12 mouse cellular contexts compared by ENCODE assay signal in genomic region chr5:121720888-121721585, GRCm38 (mm10). TPM values are rescaled to one million over a fixed set of nuclear protein-coding genes. Genes with fewer than 3 reads are reported as not detected.
DNase-seq lines count a peak whose midpoint lies in the region; ATAC-seq and TF ChIP-seq lines count a peak whose summit lies in the region.
"Had no signal": no experiment of that assay in that cellular context is flagged by ENCODE, and none has a peak within 500 bp of the region (broad histone marks: within the 10 kb centered on the region; RNA-seq: fewer than 3 reads in every experiment).

No protein-coding gene starts in this region.

- TF ChIP-seq POLR2A in MEL (IDR thresholded peaks at IDR 0.05; ENCODE audit: control insufficient read depth in 1 of 2, insufficient read depth in 1 of 2, low read depth in 1 of 2, low read length in 2 of 2, poor library complexity in 1 of 2): no peak

- H3K9ac ChIP-seq in hindbrain, postnatal 0 days (replicated peaks; ENCODE audit: low read length): no peak overlapping the region
- H3K9ac ChIP-seq in hindbrain, embryonic 11.5 days (ENCODE audit: low read depth, low read length): no peak overlapping the region
- no peak overlapping the region for H3K9ac ChIP-seq in lung, embryonic 14.5 days
- H3K9ac ChIP-seq in MEL (ENCODE audit: control insufficient read depth, low read depth, low read length, poor library complexity, severe bottlenecking): no peak overlapping the region
- H3K9ac ChIP-seq: forebrain, embryonic 15.5 days had no signal

- H3K36me3 ChIP-seq in hindbrain, postnatal 0 days (ENCODE audit: insufficient read depth, low read length): no peaks in the 10 kb centered on the region; the same call in 1 of the 2 replicates
- H3K36me3 ChIP-seq in hindbrain, embryonic 11.5 days (ENCODE audit: control insufficient read depth, insufficient read depth, low read length): no peaks in the 10 kb centered on the region
- H3K36me3 ChIP-seq in lung, embryonic 14.5 days (ENCODE audit: insufficient read depth): peaks cover 8% of the 10 kb centered on the region; the same call in 1 of the 2 replicates
- H3K36me3 ChIP-seq in MEL (ENCODE audit: control insufficient read depth in 1 of 2, insufficient read depth in 2 of 2, low read length in 2 of 2): peaks cover 0 to 5% of the 10 kb centered on the region in 2 experiments; a peak in 3 of 4 replicates
- H3K36me3 ChIP-seq: forebrain, embryonic 15.5 days had no signal

- no peak overlapping the region for H3K4me3 ChIP-seq in hindbrain, postnatal 0 days (ENCODE audit: low read length)
- no peak overlapping the region for H3K4me3 ChIP-seq in hindbrain, embryonic 11.5 days (ENCODE audit: low read depth, low read length)
- no peak overlapping the region for H3K4me3 ChIP-seq in lung, embryonic 14.5 days (ENCODE audit: low read depth, low read length)
- no peak overlapping the region for H3K4me3 ChIP-seq in MEL (ENCODE audit: control insufficient read depth in 1 of 2, insufficient read depth in 1 of 2, low read depth in 2 of 2, low read length in 2 of 2)
- H3K4me3 ChIP-seq: forebrain, embryonic 15.5 days; hindbrain, embryonic 10.5 days had no signal

- H3K27me3 ChIP-seq in hindbrain, postnatal 0 days (ENCODE audit: insufficient read depth, low read length): no peaks in the 10 kb centered on the region
- H3K27me3 ChIP-seq in hindbrain, embryonic 11.5 days (ENCODE audit: control insufficient read depth, insufficient read depth, low read length): no peaks in the 10 kb centered on the region
- H3K27me3 ChIP-seq in lung, embryonic 14.5 days (ENCODE audit: insufficient read depth, low read length): no peaks in the 10 kb centered on the region
- H3K27me3 ChIP-seq in MEL (ENCODE audit: control insufficient read depth in 1 of 2, insufficient read depth in 2 of 2, low read length in 2 of 2): no peaks in the 10 kb centered on the region
- H3K27me3 ChIP-seq: forebrain, embryonic 15.5 days had no signal

- peak; percentile 42 for TF ChIP-seq RAD21 in MEL (IDR thresholded peaks at IDR 0.05; ENCODE audit: low read depth, low read length)

- no peaks in the 10 kb centered on the region for H3K9me3 ChIP-seq in hindbrain, postnatal 0 days (ENCODE audit: low read length)
- H3K9me3 ChIP-seq in hindbrain, embryonic 11.5 days (ENCODE audit: control insufficient read depth, low read length): no peaks in the 10 kb centered on the region
- no peaks in the 10 kb centered on the region for H3K9me3 ChIP-seq in lung, embryonic 14.5 days (ENCODE audit: low read depth, low read length)
- H3K9me3 ChIP-seq in MEL (replicated peaks; ENCODE audit: insufficient read depth, low read length): no peaks in the 10 kb centered on the region
- H3K9me3 ChIP-seq: forebrain, embryonic 15.5 days; G1E; hindbrain, embryonic 10.5 days had no signal

- H3K79me2 ChIP-seq in MEL (ENCODE audit: control insufficient read depth, insufficient read depth, low read length, poor library complexity): peaks cover 66% of the 10 kb centered on the region

- H3K4me2 ChIP-seq in hindbrain, postnatal 0 days (ENCODE audit: low read depth, low read length): no peak overlapping the region
- no peak overlapping the region for H3K4me2 ChIP-seq in hindbrain, embryonic 11.5 days (replicated peaks; ENCODE audit: low read depth, low read length)
- H3K4me2 ChIP-seq in lung, embryonic 14.5 days: no peak overlapping the region
- H3K4me2 ChIP-seq: forebrain, embryonic 15.5 days had no signal

- TF ChIP-seq CTCF in hindbrain, postnatal 0 days (IDR thresholded peaks at IDR 0.05; ENCODE audit: low read depth): peak; percentile 34
- TF ChIP-seq CTCF in lung, embryonic 14.5 days (IDR thresholded peaks at IDR 0.05; ENCODE audit: low read depth): peak; percentile 40; the same call in 1 of the 2 replicates
- TF ChIP-seq CTCF in MEL (IDR thresholded peaks at IDR 0.05 in 2 of 3, conservative IDR thresholded peaks at IDR 0.05 in 1 of 3; ENCODE audit: control insufficient read depth in 1 of 3, insufficient read depth in 1 of 3, low read depth in 2 of 3, low read length in 3 of 3, poor library complexity in 1 of 3, severe bottlenecking in 1 of 3): peak; percentile 31 to 58 (median 48); a peak in 5 of 6 replicates

- WGBS in hindbrain, postnatal 0 days: 76% methylated on average over 5 of the region's 5 CpGs
- WGBS in hindbrain, embryonic 11.5 days: 94% methylated on average over 5 of the region's 5 CpGs
- WGBS in lung, embryonic 14.5 days: 88% methylated on average over 5 of the region's 5 CpGs

- peaks cover 5% of the 10 kb centered on the region; the same call in 1 of the 2 replicates for H3K4me1 ChIP-seq in hindbrain, postnatal 0 days (ENCODE audit: insufficient read depth, low read length)
- H3K4me1 ChIP-seq in hindbrain, embryonic 11.5 days (replicated peaks; ENCODE audit: control insufficient read depth, insufficient read depth, low read length): no peaks in the 10 kb centered on the region
- no peaks in the 10 kb centered on the region; the same call in 1 of the 2 replicates for H3K4me1 ChIP-seq in lung, embryonic 14.5 days (ENCODE audit: insufficient read depth)
- H3K4me1 ChIP-seq in MEL (ENCODE audit: control insufficient read depth in 1 of 2, insufficient read depth in 2 of 2, low read length in 2 of 2): peaks cover 0 to 9% of the 10 kb centered on the region in 2 experiments; a peak in 2 of 4 replicates

- no peak for ATAC-seq in hindbrain, postnatal 0 days
- no peak for ATAC-seq in hindbrain, embryonic 11.5 days (ENCODE audit: low FRiP score)
- no peak for ATAC-seq in lung, embryonic 14.5 days (ENCODE audit: insufficient read depth)
- ATAC-seq in erythroblast, adult 5-6 weeks (replicated peaks; ENCODE audit: low FRiP score, poor library complexity, severe bottlenecking): peak; percentile 76
- ATAC-seq: forebrain, embryonic 15.5 days had no signal

- no peak overlapping the region for H3K27ac ChIP-seq in hindbrain, postnatal 0 days
- no peak overlapping the region for H3K27ac ChIP-seq in hindbrain, embryonic 11.5 days (ENCODE audit: low read depth, low read length)
- no peak overlapping the region for H3K27ac ChIP-seq in lung, embryonic 14.5 days (ENCODE audit: low read depth)
- no peak overlapping the region for H3K27ac ChIP-seq in MEL (ENCODE audit: control insufficient read depth, low read depth, low read length)
- H3K27ac ChIP-seq: forebrain, embryonic 15.5 days; hindbrain, embryonic 10.5 days had no signal

- TF ChIP-seq EP300 in MEL (IDR thresholded peaks at IDR 0.05; ENCODE audit: low read depth in 1 of 2, low read length in 2 of 2): no peak

- no peak for DNase-seq in hindbrain, postnatal 0 days (ENCODE audit: low spot score)
- DNase-seq in hindbrain, embryonic 11.5 days (ENCODE audit: low spot score): no peak
- DNase-seq in lung, embryonic 14.5 days: no peak
- DNase-seq in lung, postnatal 14 days: no peak
- peak; percentile 65 for DNase-seq in MEL (ENCODE audit: low read depth, low spot score)
- no peak for DNase-seq in spleen, postnatal 36 days (ENCODE audit: low spot score in 2 of 2)
- no peak for DNase-seq in cerebellum, adult 11 months
- DNase-seq: heart, adult 11 months had no signal

TF ChIP-seq in MEL, 35 proteins besides CTCF, POLR2A, EP300 and RAD21:
- TF ChIP-seq ZC3H11A (IDR thresholded peaks at IDR 0.05; ENCODE audit: low read depth, low read length) (0 out of 2 replicates have a peak, but pooled peaks have one; percentile 12), SMC3 (IDR thresholded peaks at IDR 0.05; ENCODE audit: low read depth, low read length) (peak; percentile 51), TBP (IDR thresholded peaks at IDR 0.05; ENCODE audit: low read depth, low read length) (no peak)

RNA-seq across cellular contexts. Expression of gene Atxn2, which starts 9.9 kb away (rescaled TPM):
- total RNA-seq in hindbrain, postnatal 0 days (2014; rRNA removed): 86.8 and 118 TPM in 2 replicates
- 83.5 and 85.9 TPM in 2 replicates for polyA plus RNA-seq in hindbrain, postnatal 0 days (2015; fragmentation: Nextera tagmentation; extraction: Ambion mirVana)
- polyA plus RNA-seq in hindbrain, embryonic 11.5 days (2014; fragmentation: Nextera tagmentation; extraction: Ambion mirVana): 63.5 and 75.2 TPM in 2 replicates
- polyA plus RNA-seq in lung, embryonic 14.5 days (2014; fragmentation: Nextera tagmentation; extraction: Ambion mirVana): 79.2 and 83.9 TPM in 2 replicates
- total RNA-seq in MEL (2012; rRNA removed): 16.3 and 18.5 TPM in 2 replicates
- polyA plus RNA-seq in MEL (2012; ENCODE audit: insufficient read depth in 1 of 2, insufficient read length in 2 of 2, low read depth in 1 of 2, low replicate concordance in 2 of 2, missing spikeins in 1 of 2): 100 to 1,000 TPM in 1 of 2 experiments, 10 to 100 TPM in 1; 85.4 to 476 TPM
- total RNA-seq in erythroblast, adult 5-6 weeks (2015; ENCODE audit: low replicate concordance): 97.4 and 97.8 TPM in 2 replicates
- 166 and 169 TPM in 2 replicates for total RNA-seq in erythroblast, adult 5-6 weeks (2017; ENCODE audit: low replicate concordance)
